Comparison of ENCODE assay signal across 30 mouse cellular contexts in genomic region chr3:87360466-87360865, GRCm38 (mm10). TPM values are rescaled to one million over a fixed set of nuclear protein-coding genes. Genes with fewer than 3 reads are reported as not detected.
A peak's percentile ranks its signal among the peaks of the same experiment; 100 is the strongest.
DNase-seq lines count a peak whose midpoint lies in the region; ATAC-seq and TF ChIP-seq lines count a peak whose summit lies in the region.
"Had no signal": no experiment of that assay in that cellular context is flagged by ENCODE, and none has a peak within 500 bp of the region (broad histone marks: within the 10 kb centered on the region; RNA-seq: fewer than 3 reads in every experiment).

No protein-coding gene starts in this region.

- ATAC-seq in neutrophil, adult 5-6 weeks (ENCODE audit: extremely low read depth, insufficient number of reproducible peaks, low FRiP score, poor library complexity, severe bottlenecking): peak; percentile 68; the same call in 1 of the 2 replicates
- no peak for ATAC-seq in frontal cortex, adult (ENCODE audit: low TSS enrichment)
- ATAC-seq: activated CD4-positive, CD25-positive, alpha-beta regulatory T cell, adult 4 months; CD4-positive, CD25-positive, alpha-beta regulatory T cell, adult 4 months; forebrain, embryonic 13.5 days; hindbrain, embryonic 16.5 days had no signal

- H3K4me3 ChIP-seq in heart, embryonic 10.5 days: no peak overlapping the region
- no peak overlapping the region for H3K4me3 ChIP-seq in spleen, adult 2 months (ENCODE audit: extremely low read depth, insufficient read depth, insufficient read length)
- H3K4me3 ChIP-seq: forebrain, embryonic 10.5 days; forebrain, embryonic 13.5 days; heart, embryonic 12.5 days; heart, embryonic 15.5 days; hindbrain, embryonic 10.5 days; hindbrain, embryonic 13.5 days had no signal

- DNase-seq in heart, adult 11 months: peak; percentile 25
- DNase-seq in heart, embryonic 10.5 days (ENCODE audit: low spot score): no peak
- DNase-seq in spleen, adult 2 months (ENCODE audit: low read depth in 1 of 2, low spot score in 2 of 2): peak in 1 of 2 experiments; percentile 45
- no peak for DNase-seq in spleen, postnatal 10 days (ENCODE audit: low spot score in 2 of 2)
- DNase-seq in left cerebral cortex, postnatal 10 days (ENCODE audit: extremely low spot score in 1 of 2, low spot score in 2 of 2): no peak
- DNase-seq: adrenal gland, adult 8-10 months; adrenal gland, postnatal 25 days; cerebellum, adult 18-20 months; cerebellum, adult 9-10 months; cerebellum, postnatal 14 days; gastrocnemius, postnatal 10 days; gastrocnemius, postnatal 36 days; heart, postnatal 10 days; heart, postnatal 36 days had no signal

- H3K27me3 ChIP-seq in heart, embryonic 10.5 days (ENCODE audit: insufficient read depth, poor library complexity, severe bottlenecking): peaks cover under 1% of the 10 kb centered on the region; the same call in 1 of the 2 replicates
- no peaks in the 10 kb centered on the region for H3K27me3 ChIP-seq in spleen, adult 2 months (ENCODE audit: control insufficient read depth, insufficient read depth, low read length)
- H3K27me3 ChIP-seq: forebrain, embryonic 13.5 days; heart, embryonic 12.5 days; heart, embryonic 15.5 days; hindbrain, embryonic 13.5 days had no signal

- no peaks in the 10 kb centered on the region for H3K4me1 ChIP-seq in heart, embryonic 10.5 days
- peaks cover 14% of the 10 kb centered on the region for H3K4me1 ChIP-seq in spleen, adult 2 months (ENCODE audit: control insufficient read depth, insufficient read depth, insufficient read length)
- H3K4me1 ChIP-seq: forebrain, embryonic 13.5 days; heart, embryonic 12.5 days; heart, embryonic 15.5 days; hindbrain, embryonic 10.5 days; hindbrain, embryonic 13.5 days had no signal

- intact Hi-C loops in left cerebral cortex, postnatal 10 days (cut with DNase I): no loop called here

- 83% methylated on average over 6 of the region's 6 CpGs for WGBS in heart, embryonic 10.5 days
- WGBS in spleen, adult 2 months: 80% methylated on average over 6 of the region's 6 CpGs

- H3K27ac ChIP-seq in heart, embryonic 10.5 days: no peak overlapping the region
- no peak overlapping the region for H3K27ac ChIP-seq in spleen, adult 2 months (ENCODE audit: insufficient read depth, low read length)
- H3K27ac ChIP-seq: forebrain, embryonic 10.5 days; forebrain, embryonic 13.5 days; heart, embryonic 15.5 days; hindbrain, embryonic 10.5 days; hindbrain, embryonic 13.5 days had no signal

- no peak for TF ChIP-seq POLR2A in spleen, adult 2 months (IDR thresholded peaks at IDR 0.05; ENCODE audit: low read depth, low read length)

- peak; percentile 41; the same call in 1 of the 2 replicates for TF ChIP-seq CTCF in spleen, adult 2 months (IDR thresholded peaks at IDR 0.05; ENCODE audit: extremely low read depth, insufficient read depth, insufficient read length, insufficient replicate concordance)

- H3K36me3 ChIP-seq in heart, embryonic 10.5 days: no peaks in the 10 kb centered on the region
- no peaks in the 10 kb centered on the region for H3K36me3 ChIP-seq in spleen, adult 2 months (ENCODE audit: control insufficient read depth, insufficient read depth, low read length)
- H3K36me3 ChIP-seq: forebrain, embryonic 10.5 days; heart, embryonic 12.5 days; heart, embryonic 15.5 days; hindbrain, embryonic 10.5 days; hindbrain, embryonic 13.5 days had no signal

- no peaks in the 10 kb centered on the region for H3K9me3 ChIP-seq in heart, embryonic 10.5 days
- H3K9me3 ChIP-seq: forebrain, embryonic 10.5 days; forebrain, embryonic 13.5 days; heart, embryonic 12.5 days; heart, embryonic 15.5 days; hindbrain, embryonic 10.5 days; hindbrain, embryonic 13.5 days had no signal

RNA-seq across cellular contexts. Expression of gene Cd5l, which starts 2.8 kb away (rescaled TPM):
- not detected in 2 replicates for polyA plus RNA-seq in heart, embryonic 10.5 days (2016; fragmentation: Nextera tagmentation; extraction: Ambion mirVana)
- polyA plus RNA-seq in spleen, adult 2 months (2012; rRNA removed): 27.2 and 56.0 TPM in 2 replicates
- total RNA-seq in neutrophil, adult 5-6 weeks (2017): not detected in 2 replicates
- total RNA-seq in left cerebral cortex, postnatal 10 days (2021): not detected
- total RNA-seq: ES-E14; gastrocnemius, adult 18-20 months; gastrocnemius, postnatal 10 days; gastrocnemius, postnatal 36 days; granulocyte monocyte progenitor cell, adult 5-6 weeks had no signal
- polyA plus RNA-seq: C2C12; embryonic facial prominence, embryonic 11.5 days; forebrain, embryonic 10.5 days; forebrain, embryonic 13.5 days; hindbrain, embryonic 13.5 days had no signal

RNA-seq across cellular contexts. Expression of gene Fcrl1, which starts 15.7 kb away (rescaled TPM):
- not detected in 2 replicates for polyA plus RNA-seq in heart, embryonic 10.5 days (2016; fragmentation: Nextera tagmentation; extraction: Ambion mirVana)
- polyA plus RNA-seq in spleen, adult 2 months (2012; rRNA removed): 50.2 and 55.5 TPM in 2 replicates
- 148 and 155 TPM in 2 replicates for total RNA-seq in neutrophil, adult 5-6 weeks (2017)
- total RNA-seq in left cerebral cortex, postnatal 10 days (2021): under 1 TPM; 0.24 to 0.61 TPM
- total RNA-seq: gastrocnemius, adult 18-20 months; gastrocnemius, postnatal 10 days; gastrocnemius, postnatal 36 days had no signal
- polyA plus RNA-seq: C2C12; embryonic facial prominence, embryonic 11.5 days; forebrain, embryonic 10.5 days; forebrain, embryonic 13.5 days; heart, embryonic 12.5 days had no signal

Comparison
In these comparisons a context has a peak if more than half of its experiments do, and no peak if none do; other contexts are left out.
1. RNA of gene Fcrl1, which starts 15.7 kb away (total RNA-seq): 148 to 155 TPM in neutrophil, adult 5-6 weeks; 0.24 to 0.61 TPM in left cerebral cortex, postnatal 10 days; every median in the first group is over 10 times any median in the second.